Comparison of ENCODE assay signal across 17 mouse cellular contexts in the genomic region with DNA sequence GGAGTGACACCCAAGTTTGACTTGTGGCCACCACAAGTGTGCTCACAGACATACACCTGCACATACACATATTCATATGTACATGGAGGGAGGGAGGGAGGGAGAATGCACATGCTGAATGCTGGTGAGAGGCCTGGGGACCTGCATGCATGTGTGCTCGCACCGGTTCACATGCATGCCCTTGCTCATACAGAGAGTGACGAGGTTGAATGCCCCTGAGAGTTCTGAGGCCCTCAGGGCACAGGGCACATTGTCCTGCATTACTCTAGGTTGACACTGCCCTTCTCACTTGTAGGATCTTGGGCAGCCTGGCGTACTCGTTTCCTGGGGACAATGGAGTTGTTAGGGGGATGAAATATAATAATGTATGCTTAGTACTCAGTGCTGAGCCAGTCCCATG. TPM values are rescaled to one million over a fixed set of nuclear protein-coding genes. Genes with fewer than 3 reads are reported as not detected.
DNase-seq lines count a peak whose midpoint lies in the region; ATAC-seq and TF ChIP-seq lines count a peak whose summit lies in the region.
"Had no signal": no experiment of that assay in that cellular context is flagged by ENCODE, and none has a peak within 500 bp of the region (broad histone marks: within the 10 kb centered on the region; RNA-seq: fewer than 3 reads in every experiment).

No protein-coding gene starts in this region.

- 0 out of 4 replicates have a peak overlapping the region, but pooled peaks of 1 of the 2 experiments have one; percentile 92 for H3K27ac ChIP-seq in heart, embryonic 14.5 days (replicated peaks in 1 of 2; ENCODE audit: control insufficient read depth in 1 of 2, insufficient read depth in 1 of 2, low read depth in 2 of 2, low read length in 2 of 2)
- H3K27ac ChIP-seq in kidney, embryonic 15.5 days, result 0 out of 2 replicates have a peak overlapping the region, but pooled peaks have one; percentile 86
- H3K27ac ChIP-seq in liver, embryonic 11.5 days (ENCODE audit: low read depth, low read length), result peak overlapping the region; percentile 98; the same call in 1 of the 2 replicates
- H3K27ac ChIP-seq in liver, embryonic 14.5 days, result no peak overlapping the region; the same call in 1 of the 2 replicates
- H3K27ac ChIP-seq: embryonic facial prominence, embryonic 12.5 days; limb, embryonic 13.5 days had no signal

- no peak for TF ChIP-seq CTCF in liver, embryonic 14.5 days (IDR thresholded peaks at IDR 0.05; ENCODE audit: low read depth)

- H3K4me2 ChIP-seq in heart, embryonic 14.5 days (ENCODE audit: low read length), result no peak overlapping the region
- H3K4me2 ChIP-seq in kidney, embryonic 15.5 days, result no peak overlapping the region
- peak overlapping the region; percentile 76 for H3K4me2 ChIP-seq in liver, embryonic 11.5 days
- peak overlapping the region; percentile 77 for H3K4me2 ChIP-seq in liver, embryonic 14.5 days (ENCODE audit: low read depth)
- H3K4me2 ChIP-seq: embryonic facial prominence, embryonic 12.5 days; limb, embryonic 13.5 days; neural tube, embryonic 13.5 days had no signal

- no peaks in the 10 kb centered on the region for H3K9me3 ChIP-seq in heart, embryonic 14.5 days (ENCODE audit: control insufficient read depth, low read length)
- no peaks in the 10 kb centered on the region for H3K9me3 ChIP-seq in kidney, embryonic 15.5 days (replicated peaks)
- H3K9me3 ChIP-seq in liver, embryonic 11.5 days (ENCODE audit: control insufficient read depth, low read length), result no peaks in the 10 kb centered on the region
- H3K9me3 ChIP-seq in liver, embryonic 14.5 days (ENCODE audit: control insufficient read depth, low read length), result no peaks in the 10 kb centered on the region
- H3K9me3 ChIP-seq: embryonic facial prominence, embryonic 12.5 days; limb, embryonic 13.5 days; neural tube, embryonic 13.5 days had no signal

- WGBS in heart, embryonic 14.5 days, result 79% methylated on average over 5 of the region's 5 CpGs
- 40% methylated on average over 5 of the region's 5 CpGs for WGBS in kidney, embryonic 15.5 days
- WGBS in liver, embryonic 11.5 days, result 89% methylated on average over 5 of the region's 5 CpGs
- WGBS in liver, embryonic 14.5 days (ENCODE audit: insufficient replicate concordance), result 66% methylated on average over 5 of the region's 5 CpGs

- H3K4me1 ChIP-seq in heart, embryonic 14.5 days (ENCODE audit: control insufficient read depth in 2 of 2, insufficient read depth in 2 of 2, low read length in 2 of 2), result peaks cover 75 to 98% of the 10 kb centered on the region in 2 experiments
- H3K4me1 ChIP-seq in kidney, embryonic 15.5 days, result peaks cover 98% of the 10 kb centered on the region
- peaks cover 85% of the 10 kb centered on the region for H3K4me1 ChIP-seq in liver, embryonic 11.5 days (replicated peaks; ENCODE audit: control insufficient read depth, insufficient read depth, low read length)
- H3K4me1 ChIP-seq in liver, embryonic 14.5 days (replicated peaks; ENCODE audit: control insufficient read depth in 2 of 2, insufficient read depth in 2 of 2, low read length in 1 of 2), result peaks cover 31 to 58% of the 10 kb centered on the region in 2 experiments

- no peak for TF ChIP-seq EP300 in liver, embryonic 14.5 days (IDR thresholded peaks at IDR 0.05; ENCODE audit: low read depth)

- no peaks in the 10 kb centered on the region; the same call in 1 of the 2 replicates for H3K36me3 ChIP-seq in heart, embryonic 14.5 days (ENCODE audit: control insufficient read depth, insufficient read depth, low read length)
- H3K36me3 ChIP-seq in kidney, embryonic 15.5 days, result peaks cover 11% of the 10 kb centered on the region; the same call in 1 of the 2 replicates
- H3K36me3 ChIP-seq in liver, embryonic 11.5 days (ENCODE audit: control insufficient read depth, insufficient read depth, low read length), result no peaks in the 10 kb centered on the region; the same call in 1 of the 2 replicates
- no peaks in the 10 kb centered on the region for H3K36me3 ChIP-seq in liver, embryonic 14.5 days (replicated peaks; ENCODE audit: control insufficient read depth, insufficient read depth, low read depth)
- H3K36me3 ChIP-seq: embryonic facial prominence, embryonic 12.5 days; G1E; neural tube, embryonic 13.5 days had no signal

- DNase-seq in heart, postnatal 4 days, result no peak
- DNase-seq in kidney, postnatal 36 days, result no peak
- no peak for DNase-seq in liver, embryonic 11.5 days (ENCODE audit: low spot score)
- DNase-seq in liver, embryonic 14.5 days (ENCODE audit: low read depth in 3 of 3, low spot score in 3 of 3), result no peak
- no peak for DNase-seq in spleen, postnatal 36 days (ENCODE audit: low spot score in 2 of 2)
- DNase-seq: cerebellum, adult 8-10 months; gastrocnemius, postnatal 14 days; layer of hippocampus, adult 9-11 months; spleen, adult 18-20 months; thymus, postnatal 14 days had no signal

- H3K9ac ChIP-seq in heart, embryonic 14.5 days (ENCODE audit: low read length), result 0 out of 2 replicates have a peak overlapping the region, but pooled peaks have one; percentile 4
- H3K9ac ChIP-seq in kidney, embryonic 15.5 days, result no peak overlapping the region
- H3K9ac ChIP-seq in liver, embryonic 11.5 days (ENCODE audit: low read depth, low read length), result peak overlapping the region; percentile 73
- H3K9ac ChIP-seq in liver, embryonic 14.5 days (replicated peaks), result no peak overlapping the region
- H3K9ac ChIP-seq: embryonic facial prominence, embryonic 12.5 days; limb, embryonic 13.5 days; neural tube, embryonic 13.5 days had no signal

- no peak for ATAC-seq in heart, embryonic 14.5 days (ENCODE audit: insufficient number of reproducible peaks, insufficient read depth, low FRiP score, low read depth)
- no peak for ATAC-seq in kidney, embryonic 15.5 days (replicated peaks; ENCODE audit: low FRiP score)
- ATAC-seq in liver, embryonic 11.5 days (replicated peaks; ENCODE audit: low FRiP score), result no peak
- ATAC-seq in liver, embryonic 14.5 days (ENCODE audit: insufficient read depth), result no peak
- ATAC-seq: lung, postnatal 0 days had no signal

- H3K27me3 ChIP-seq in heart, embryonic 14.5 days (ENCODE audit: control insufficient read depth, insufficient read depth, low read length), result no peaks in the 10 kb centered on the region
- no peaks in the 10 kb centered on the region for H3K27me3 ChIP-seq in kidney, embryonic 15.5 days
- no peaks in the 10 kb centered on the region for H3K27me3 ChIP-seq in liver, embryonic 11.5 days (replicated peaks; ENCODE audit: control insufficient read depth, insufficient read depth, low read length)
- H3K27me3 ChIP-seq in liver, embryonic 14.5 days (ENCODE audit: control insufficient read depth, insufficient read depth, low read length), result no peaks in the 10 kb centered on the region
- H3K27me3 ChIP-seq: embryonic facial prominence, embryonic 12.5 days; limb, embryonic 13.5 days; neural tube, embryonic 13.5 days had no signal

- H3K4me3 ChIP-seq in heart, embryonic 14.5 days (ENCODE audit: control insufficient read depth in 1 of 2, insufficient read depth in 1 of 2, low read depth in 1 of 2, low read length in 2 of 2), result no peak overlapping the region
- H3K4me3 ChIP-seq in kidney, embryonic 15.5 days (replicated peaks), result no peak overlapping the region
- H3K4me3 ChIP-seq in liver, embryonic 11.5 days (ENCODE audit: low read depth, low read length), result peak overlapping the region; percentile 48; the same call in 1 of the 2 replicates
- no peak overlapping the region; a peak in 1 of 4 replicates for H3K4me3 ChIP-seq in liver, embryonic 14.5 days (ENCODE audit: insufficient read depth in 1 of 2, low read depth in 2 of 2, low read length in 2 of 2)
- H3K4me3 ChIP-seq: embryonic facial prominence, embryonic 12.5 days; limb, embryonic 13.5 days; neural tube, embryonic 13.5 days had no signal

RNA-seq across cellular contexts. Expression of a gene that starts 23.4 kb away (rescaled TPM):
- 27.7 and 31.3 TPM in 2 replicates for polyA plus RNA-seq in heart, embryonic 14.5 days (2014; fragmentation: Nextera tagmentation; extraction: Ambion mirVana)
- total RNA-seq in heart, postnatal 4 days (2021), result 10 to 100 TPM; 67.0 to 78.5 TPM
- 41.8 and 47.3 TPM in 2 replicates for polyA plus RNA-seq in kidney, embryonic 15.5 days (2015; fragmentation: Nextera tagmentation; extraction: Ambion mirVana)
- polyA plus RNA-seq in liver, embryonic 11.5 days (2014; fragmentation: Nextera tagmentation; extraction: Ambion mirVana), result 27.5 and 31.0 TPM in 2 replicates
- polyA plus RNA-seq in liver, embryonic 14.5 days (2012; rRNA removed), result 3.4 and 3.6 TPM in 2 replicates
- 4.0 and 4.6 TPM in 2 replicates for polyA plus RNA-seq in liver, embryonic 14.5 days (2014; fragmentation: Nextera tagmentation; extraction: Ambion mirVana)

Comparison
In these comparisons a context has a peak if more than half of its experiments do, and no peak if none do; other contexts are left out.
1. H3K9ac ChIP-seq: peak in heart, embryonic 14.5 days (single experiment) and liver, embryonic 11.5 days (single experiment); none in kidney, embryonic 15.5 days (single experiment) and liver, embryonic 14.5 days (single experiment).
2. H3K4me2 ChIP-seq: peak in liver, embryonic 11.5 days (single experiment) and liver, embryonic 14.5 days (single experiment); none in heart, embryonic 14.5 days (single experiment) and kidney, embryonic 15.5 days (single experiment).